Mouse (Mus musculus) liver, embryonic 11.5 days (tissue): ENCODE data around the gene Ryr2. TPM values are rescaled to one million over a fixed set of nuclear protein-coding genes. Genes with fewer than 3 reads are reported as not detected.
"Not testable (repeated sequence)": the region's sequence is repeated elsewhere in the genome, so short reads cannot be mapped to it uniquely, and the experiment has no call there.

Experiments
- ATAC-seq: fragments of 200-750 bp; cut with Nextera tagmentation; replicated peaks from 2 replicates; pipeline ENCODE4 v1.8.0; 2017; ENCODE audit warnings: moderate number of reproducible peaks, mild to moderate bottlenecking, moderate TSS enrichment, moderate library complexity; ENCODE audit not compliant: low FRiP score
- DNase-seq: peaks from one replicate; pipeline ENCODE4 v3.0.0-alpha.2; 2017; ENCODE audit warnings: low spot score
- H3K27ac ChIP-seq: fragments of 300-500 bp; sonication (generic); 2 replicates; pipeline ENCODE4 v1.5.1; 2014; ENCODE audit warnings: mild to moderate bottlenecking, low read depth, low read length, control low read depth
- H3K27me3 ChIP-seq: fragments of 300-500 bp; sonication (generic); replicated peaks from 2 replicates; pipeline ENCODE4 v1.6.1; 2014; ENCODE audit warnings: low read length, mixed read lengths; ENCODE audit not compliant: control insufficient read depth, insufficient read depth
- H3K36me3 ChIP-seq: fragments of 300-500 bp; sonication (generic); 2 replicates; pipeline ENCODE4 v1.6.1; 2014; ENCODE audit warnings: mild to moderate bottlenecking, low read length, moderate library complexity, mixed read lengths; ENCODE audit not compliant: control insufficient read depth, insufficient read depth
- H3K4me1 ChIP-seq: fragments of 300-500 bp; sonication (generic); replicated peaks from 2 replicates; pipeline ENCODE4 v1.6.1; 2014; ENCODE audit warnings: low read length, mixed read lengths; ENCODE audit not compliant: control insufficient read depth, insufficient read depth
- H3K4me2 ChIP-seq: fragments of 300-500 bp; sonication (generic); 2 replicates; pipeline ENCODE4 v1.6.1; 2014; ENCODE audit warnings: mild to moderate bottlenecking, control low read depth, moderate library complexity
- H3K4me3 ChIP-seq: fragments of 300-500 bp; sonication (generic); 2 replicates; pipeline ENCODE4 v1.5.1; 2014; ENCODE audit warnings: low read depth, low read length, control low read depth
- H3K9ac ChIP-seq: fragments of 300-500 bp; sonication (generic); 2 replicates; pipeline ENCODE4 v1.6.1; 2014; ENCODE audit warnings: low read depth, low read length, control low read depth
- H3K9me3 ChIP-seq: fragments of 300-500 bp; sonication (generic); 2 replicates; pipeline ENCODE4 v1.6.1; 2016; ENCODE audit warnings: low read length, inconsistent platforms, mixed read lengths; ENCODE audit not compliant: control insufficient read depth
- WGBS: fragments of 180-500 bp; shearing (Covaris S2); extraction: QIAGEN DNeasy Blood & Tissue Kit; methylation state at CpG from one replicate; pipeline ENCODE4 v1.1.7; 2014; 5-methylcytosine and 5-hydroxymethylcytosine counted together
- polyA plus RNA-seq: library from polyadenylated mRNA; unstranded; fragments of >200 nt; fragmentation: Nextera tagmentation; extraction: Ambion mirVana; gene quantifications from 2 replicates; pipeline ENCODE4 v1.2.1, GENCODE M21; 2014

Gene Ryr2
- polyA plus RNA-seq, 1 experiment from 2014 or later, result 0.88 TPM

- ATAC-seq, result no peak
- 80% methylated on average over 4 of the region's 4 CpGs for WGBS
Observed at GRCm38 (mm10) chr13:11977606-11978005, 129.1 kb downstream of the Ryr2 start.

GRCm38 (mm10) chr13:11964391-11964790, 142.4 kb downstream of the Ryr2 start:
- Histone ChIP-seq H3K4me3 (no peak overlapping the region), H3K4me2 (no peak overlapping the region), H3K9me3 (no peaks in the 10 kb centered on the region), H3K27ac (no peak overlapping the region), H3K4me1 (no peaks in the 10 kb centered on the region), H3K36me3 (no peaks in the 10 kb centered on the region), H3K27me3 (no peaks in the 10 kb centered on the region), H3K9ac (no peak overlapping the region)
- DNase-seq (no peak), ATAC-seq (no peak)

More at GRCm38 (mm10) chr13:11977606-11978005, 129.1 kb downstream of the Ryr2 start:
- DNase-seq, result no peak
- Histone ChIP-seq H3K4me2 (no peak overlapping the region), H3K4me3 (no peak overlapping the region), H3K9ac (no peak overlapping the region), H3K4me1 (no peaks in the 10 kb centered on the region), H3K36me3 (no peaks in the 10 kb centered on the region), H3K27me3 (no peaks in the 10 kb centered on the region), H3K27ac (no peak overlapping the region), H3K9me3 (no peaks in the 10 kb centered on the region)

- H3K4me3 ChIP-seq, result no peak overlapping the region
- no peak for ATAC-seq
- no peak overlapping the region for H3K27ac ChIP-seq
Observed at GRCm38 (mm10) chr13:11959488-11960174, 147.1 kb downstream of the Ryr2 start.

GRCm38 (mm10) chr13:11958854-11959253, 147.9 kb downstream of the Ryr2 start:
- no peaks in the 10 kb centered on the region for H3K27me3 ChIP-seq
- no peak overlapping the region for H3K4me2 ChIP-seq
- DNase-seq (no peak), ATAC-seq (no peak)
- H3K9ac ChIP-seq, result no peak overlapping the region
- no peak overlapping the region for H3K27ac ChIP-seq
- WGBS, result 61% methylated on average over 3 of the region's 3 CpGs
- no peak overlapping the region for H3K4me3 ChIP-seq
- H3K36me3 ChIP-seq, result no peaks in the 10 kb centered on the region
- H3K9me3 ChIP-seq, result no peaks in the 10 kb centered on the region
- no peaks in the 10 kb centered on the region for H3K4me1 ChIP-seq

More at GRCm38 (mm10) chr13:11959488-11960174, 147.1 kb downstream of the Ryr2 start:
- no peaks in the 10 kb centered on the region for H3K4me1 ChIP-seq
- H3K9ac ChIP-seq, result no peak overlapping the region
- H3K27me3 ChIP-seq, result no peaks in the 10 kb centered on the region
- no peaks in the 10 kb centered on the region for H3K36me3 ChIP-seq
- DNase-seq, result no peak
- H3K9me3 ChIP-seq, result no peaks in the 10 kb centered on the region
- H3K4me2 ChIP-seq, result no peak overlapping the region

- Histone ChIP-seq H3K27ac (no peak overlapping the region), H3K4me1 (no peaks in the 10 kb centered on the region), H3K4me2 (no peak overlapping the region), H3K4me3 (no peak overlapping the region), H3K9ac (no peak overlapping the region), H3K36me3 (no peaks in the 10 kb centered on the region), H3K9me3 (no peaks in the 10 kb centered on the region), H3K27me3 (no peaks in the 10 kb centered on the region)
- no peak for DNase-seq
- ATAC-seq, result no peak
- WGBS, result 66% methylated on average over 4 of the region's 4 CpGs
Observed at GRCm38 (mm10) chr13:11958271-11958670, 148.5 kb downstream of the Ryr2 start.

- Histone ChIP-seq H3K9ac (no peak overlapping the region), H3K9me3 (no peaks in the 10 kb centered on the region), H3K27me3 (no peaks in the 10 kb centered on the region), H3K36me3 (no peaks in the 10 kb centered on the region), H3K27ac (no peak overlapping the region), H3K4me3 (no peak overlapping the region), H3K4me1 (no peaks in the 10 kb centered on the region), H3K4me2 (no peak overlapping the region)
- DNase-seq (no peak), ATAC-seq (no peak)
- WGBS, result 82% methylated on average over 3 of the region's 3 CpGs
Observed at GRCm38 (mm10) chr13:11951951-11952350, 154.8 kb downstream of the Ryr2 start.

GRCm38 (mm10) chr13:11945740-11946139, 161.0 kb downstream of the Ryr2 start:
- Histone ChIP-seq H3K4me1 (no peaks in the 10 kb centered on the region), H3K9me3 (no peaks in the 10 kb centered on the region), H3K4me2 (no peak overlapping the region), H3K9ac (no peak overlapping the region), H3K4me3 (no peak overlapping the region), H3K27me3 (no peaks in the 10 kb centered on the region), H3K27ac (no peak overlapping the region), H3K36me3 (no peaks in the 10 kb centered on the region)
- no peak for DNase-seq
- WGBS, result 88% methylated on average over 2 of the region's 2 CpGs
- ATAC-seq, result no peak

GRCm38 (mm10) chr13:11941724-11942123, 165.0 kb downstream of the Ryr2 start:
- ATAC-seq (no peak), DNase-seq (no peak)
- Histone ChIP-seq H3K4me3 (no peak overlapping the region), H3K4me1 (no peaks in the 10 kb centered on the region), H3K4me2 (no peak overlapping the region), H3K9ac (no peak overlapping the region), H3K36me3 (no peaks in the 10 kb centered on the region), H3K27me3 (no peaks in the 10 kb centered on the region), H3K27ac (no peak overlapping the region), H3K9me3 (no peaks in the 10 kb centered on the region)
- WGBS, result 82% methylated on average over 4 of the region's 4 CpGs

GRCm38 (mm10) chr13:11934297-11935060, 172.3 kb downstream of the Ryr2 start:
- not testable (repeated sequence) for H3K4me1 ChIP-seq, DNase-seq, H3K36me3 ChIP-seq, H3K9ac ChIP-seq, H3K27ac ChIP-seq, H3K27me3 ChIP-seq, ATAC-seq, H3K9me3 ChIP-seq, H3K4me2 ChIP-seq, H3K4me3 ChIP-seq
- 62% methylated on average over 3 of the region's 3 CpGs for WGBS
